Mouse (Mus musculus): ENCODE results near the gene Comtd1.

The Comtd1 gene

GRCm38 (mm10) chr14:21848166-21849154 is at the start of gene Comtd1:
Gene Comtd1 (minus strand): TSS chr14:21848977.
- peak; percentile 93 to 94 for DNase-seq (ENCODE audit: low spot score in 2 of 2)

- DNase-seq (ENCODE audit: low spot score in 2 of 2), result no peak
Observed at GRCm38 (mm10) chr14:21892341-21892659, 43.5 kb upstream of the Comtd1 start.

GRCm38 (mm10) chr14:21891581-21892340 is 43.0 kb upstream of the Comtd1 start:
- no peak for DNase-seq (ENCODE audit: low spot score in 2 of 2)

- peak in 1 of 2 experiments; percentile 46 for DNase-seq (ENCODE audit: low spot score in 2 of 2)
Observed at GRCm38 (mm10) chr14:21890430-21890829, 41.7 kb upstream of the Comtd1 start.

GRCm38 (mm10) chr14:21866816-21867215 is 18.0 kb upstream of the Comtd1 start:
- DNase-seq (ENCODE audit: low spot score in 2 of 2), result no peak

- no peak for DNase-seq (ENCODE audit: low spot score in 2 of 2)
Observed at GRCm38 (mm10) chr14:21866291-21866690, 17.5 kb upstream of the Comtd1 start.

- no peak for DNase-seq (ENCODE audit: low spot score in 2 of 2)
Observed at GRCm38 (mm10) chr14:21856886-21857285, 8.1 kb upstream of the Comtd1 start.

GRCm38 (mm10) chr14:21855961-21856360 is 7.2 kb upstream of the Comtd1 start:
- no peak for DNase-seq (ENCODE audit: low spot score in 2 of 2)

GRCm38 (mm10) chr14:21854271-21854670 is 5.5 kb upstream of the Comtd1 start:
- DNase-seq (ENCODE audit: low spot score in 2 of 2), result no peak

- peak; percentile 24 to 49 for DNase-seq (ENCODE audit: low spot score in 2 of 2)
Observed at GRCm38 (mm10) chr14:21853456-21854109, 4.8 kb upstream of the Comtd1 start.

GRCm38 (mm10) chr14:21851996-21852791 is 3.4 kb upstream of the Comtd1 start:
- DNase-seq (ENCODE audit: low spot score in 2 of 2), result peak in 1 of 2 experiments; percentile 57

- DNase-seq (ENCODE audit: low spot score in 2 of 2), result no peak
Observed at GRCm38 (mm10) chr14:21850419-21851127, 1.8 kb upstream of the Comtd1 start.

GRCm38 (mm10) chr14:21849524-21850418 is 994 bp upstream of the Comtd1 start:
- no peak for DNase-seq (ENCODE audit: low spot score in 2 of 2)

- peak; percentile 18 to 25 for DNase-seq (ENCODE audit: low spot score in 2 of 2)
Observed at GRCm38 (mm10) chr14:21847381-21848165, 1.2 kb downstream of the Comtd1 start.

- DNase-seq (ENCODE audit: low spot score in 2 of 2), result no peak
Observed at GRCm38 (mm10) chr14:21846827-21847380, 1.9 kb downstream of the Comtd1 start.

GRCm38 (mm10) chr14:21843263-21843662 is 5.5 kb downstream of the Comtd1 start:
- no peak for DNase-seq (ENCODE audit: low spot score in 2 of 2)

- DNase-seq (ENCODE audit: low spot score in 2 of 2), result no peak
Observed at GRCm38 (mm10) chr14:21841819-21842592, 6.8 kb downstream of the Comtd1 start.
